Mouse (Mus musculus): Measurements from ENCODE around the gene Atg101.

DNA sequence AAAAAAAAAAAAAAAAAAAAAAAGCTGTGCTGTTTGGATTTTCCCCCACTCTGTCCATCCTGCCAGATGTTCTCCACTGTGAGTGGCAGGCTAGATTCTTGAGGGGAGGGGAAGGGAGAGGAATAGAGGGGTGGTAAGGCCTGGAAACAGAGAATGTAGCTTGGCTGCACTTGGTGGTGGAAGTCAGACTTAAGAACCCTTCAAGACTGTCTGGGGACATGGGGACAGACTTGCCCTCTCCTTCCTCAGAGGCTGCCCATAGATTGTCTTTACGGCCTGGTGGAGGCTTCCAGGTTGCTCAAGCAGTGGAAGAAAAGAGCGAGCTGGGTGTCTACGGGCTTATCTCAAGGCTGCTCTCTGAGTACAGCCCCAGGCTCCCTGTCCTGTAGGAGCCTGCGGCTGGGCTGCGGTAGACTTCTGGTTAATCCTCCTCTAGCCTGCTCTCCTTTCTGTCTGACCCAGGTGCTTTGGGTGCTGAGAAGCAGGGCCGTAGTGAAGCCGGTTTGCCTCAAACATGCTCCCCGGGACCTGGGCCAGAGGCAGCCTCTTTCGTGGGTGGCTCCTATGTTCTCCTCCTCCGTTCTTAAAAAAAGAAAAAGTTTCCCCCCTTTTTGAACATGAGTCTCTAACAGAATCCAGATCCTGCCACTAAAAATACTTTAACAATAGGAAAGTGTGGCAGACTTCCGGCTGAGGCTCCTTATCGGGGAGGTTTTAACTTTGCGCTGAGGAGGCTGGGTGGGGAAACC, 23.0 kb upstream of the Atg101 start:
- no peak for TF ChIP-seq CTCF (IDR thresholded peaks at IDR 0.05)
- TF ChIP-seq EP300 (IDR thresholded peaks at IDR 0.05): peak; percentile 54; the same call in 1 of the 2 replicates
